Mouse (Mus musculus) cerebellum, adult 2 months (tissue): Measurements from ENCODE around the gene Nsun2.

ENCODE experiments used
- CTCF ChIP-seq: fragments of 200-500 bp; IDR thresholded peaks from 2 replicates; pipeline ENCODE4 v1.5.1; 2011; ENCODE audit warnings: low read depth, mild to moderate bottlenecking, control low read depth, low read length, moderate library complexity, borderline replicate concordance; ENCODE audit not compliant: insufficient read depth
- POLR2A ChIP-seq: fragments of 200-500 bp; IDR thresholded peaks from 2 replicates; pipeline ENCODE4 v1.6.1; 2011; ENCODE audit warnings: low read length, control low read depth, borderline replicate concordance; ENCODE audit not compliant: insufficient read depth

GRCm38 (mm10) chr13:69524158-69524530, 9.4 kb upstream of the Nsun2 start:
- TF ChIP-seq POLR2A (0 out of 2 replicates have a peak, but pooled peaks have one; percentile 10), CTCF (no peak)
